Mouse (Mus musculus) liver, embryonic 13.5 days (tissue): ENCODE measurements around the gene Phc2. TPM values are rescaled to one million over a fixed set of nuclear protein-coding genes. Genes with fewer than 3 reads are reported as not detected.

ENCODE experiments used
- ATAC-seq: fragments of 200-750 bp; cut with Nextera tagmentation; 2 replicates; pipeline ENCODE4 v1.8.0; 2017; ENCODE audit warnings: low read depth, mild to moderate bottlenecking, moderate number of reproducible peaks, moderate library complexity
- DNase-seq: peaks from one replicate; pipeline ENCODE4 v3.0.0; 2022
- H3K27ac ChIP-seq: fragments of 300-500 bp; sonication (generic); 2 replicates; pipeline ENCODE4 v1.5.1; 2015; ENCODE audit warnings: moderate library complexity, mild to moderate bottlenecking, inconsistent platforms
- H3K27me3 ChIP-seq: fragments of 300-500 bp; sonication (generic); 2 replicates; pipeline ENCODE4 v1.6.1; 2015; ENCODE audit warnings: mild to moderate bottlenecking, inconsistent platforms
- H3K36me3 ChIP-seq: fragments of 300-500 bp; sonication (generic); 2 replicates; pipeline ENCODE4 v1.6.1; 2015; ENCODE audit warnings: mild to moderate bottlenecking, inconsistent platforms
- H3K4me1 ChIP-seq: fragments of 300-500 bp; sonication (generic); replicated peaks from 2 replicates; pipeline ENCODE4 v1.6.1; 2015; ENCODE audit warnings: inconsistent platforms
- H3K4me2 ChIP-seq: fragments of 300-500 bp; sonication (generic); 2 replicates; pipeline ENCODE4 v1.6.1; 2015; ENCODE audit warnings: inconsistent platforms, mild to moderate bottlenecking, moderate library complexity
- H3K4me3 ChIP-seq: fragments of 300-500 bp; sonication (generic); replicated peaks from 2 replicates; pipeline ENCODE4 v1.5.1; 2015; ENCODE audit warnings: mild to moderate bottlenecking, inconsistent platforms
- H3K9ac ChIP-seq: fragments of 300-500 bp; sonication (generic); 2 replicates; pipeline ENCODE4 v1.6.1; 2015; ENCODE audit warnings: mild to moderate bottlenecking, inconsistent platforms
- H3K9me3 ChIP-seq: fragments of 300-500 bp; sonication (generic); replicated peaks from 2 replicates; pipeline ENCODE4 v1.6.1; 2016; ENCODE audit warnings: inconsistent platforms
- WGBS: fragments of 180-500 bp; shearing (Covaris S2); methylation state at CpG from one replicate; pipeline ENCODE4 v1.1.7; 2015; ENCODE audit not compliant: insufficient replicate concordance; 5-methylcytosine and 5-hydroxymethylcytosine counted together
- polyA plus RNA-seq: library from polyadenylated mRNA; unstranded; fragments of >200 nt; fragmentation: Nextera tagmentation; extraction: Ambion mirVana; gene quantifications from 2 replicates; pipeline ENCODE4 v1.2.1, GENCODE M21; 2015

Phc2 gene
- polyA plus RNA-seq, 1 experiment from 2014 or later, result 12.9 TPM

DNA sequence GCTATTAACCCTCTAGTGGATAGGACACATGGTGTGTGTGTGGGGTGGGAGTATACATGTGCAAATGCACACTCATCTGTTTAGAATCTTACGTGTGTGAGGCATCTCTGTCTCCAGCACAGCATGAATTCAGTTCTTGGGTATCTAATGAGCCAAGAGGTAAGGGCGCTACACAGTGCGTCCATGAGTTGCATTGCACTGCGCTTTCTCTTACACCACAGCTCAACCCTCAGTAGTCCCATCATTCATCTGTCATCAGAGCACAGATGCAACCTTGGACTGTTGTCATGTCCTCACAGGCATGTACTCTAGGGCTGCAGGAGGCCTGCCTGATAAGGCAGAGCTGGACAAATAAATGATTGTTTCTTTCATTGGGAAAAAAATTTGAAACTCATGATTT lies 18.0 kb downstream of the Phc2 start:
- no peak for DNase-seq
- Histone ChIP-seq H3K4me3 (no peak overlapping the region), H3K4me2 (no peak overlapping the region), H3K36me3 (no peaks in the 10 kb centered on the region), H3K9ac (no peak overlapping the region), H3K27me3 (no peaks in the 10 kb centered on the region), H3K4me1 (peaks cover 53% of the 10 kb centered on the region), H3K27ac (no peak overlapping the region), H3K9me3 (no peaks in the 10 kb centered on the region)
- 78% methylated on average over 4 of the region's 4 CpGs for WGBS
- no peak for ATAC-seq

DNA sequence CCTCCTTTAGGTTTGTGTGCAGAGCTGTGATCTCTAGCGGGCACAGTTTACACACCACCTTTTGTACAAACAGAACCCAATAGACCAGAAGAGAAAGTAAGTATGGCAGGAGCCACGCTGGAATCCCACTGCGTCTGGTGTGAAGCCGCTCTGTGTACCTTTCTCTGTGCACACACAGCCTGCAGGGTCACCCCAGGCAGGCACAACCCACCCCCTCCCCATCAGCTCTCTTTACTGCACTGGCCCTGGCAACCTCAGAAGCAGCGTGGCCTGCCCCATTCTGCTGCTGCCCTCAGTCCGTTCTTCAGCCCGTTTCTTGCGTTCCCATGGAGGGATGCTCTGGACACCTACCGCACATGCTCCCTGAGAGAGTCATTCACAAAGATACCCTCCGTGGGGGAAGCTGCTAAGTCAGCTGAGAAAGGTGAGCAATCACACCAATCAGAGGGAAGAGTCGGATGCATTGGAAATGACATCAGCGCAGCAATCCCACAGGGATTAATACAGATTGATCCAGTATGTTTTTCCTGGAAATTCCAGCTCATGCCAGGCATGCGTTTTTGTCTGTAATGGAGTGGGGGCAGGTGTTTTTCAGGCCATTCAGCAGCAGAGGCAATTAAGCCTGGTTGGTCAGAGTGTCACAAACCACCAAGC lies 24.2 kb downstream of the Phc2 start:
- 67% methylated on average over 13 of the region's 13 CpGs for WGBS

DNA sequence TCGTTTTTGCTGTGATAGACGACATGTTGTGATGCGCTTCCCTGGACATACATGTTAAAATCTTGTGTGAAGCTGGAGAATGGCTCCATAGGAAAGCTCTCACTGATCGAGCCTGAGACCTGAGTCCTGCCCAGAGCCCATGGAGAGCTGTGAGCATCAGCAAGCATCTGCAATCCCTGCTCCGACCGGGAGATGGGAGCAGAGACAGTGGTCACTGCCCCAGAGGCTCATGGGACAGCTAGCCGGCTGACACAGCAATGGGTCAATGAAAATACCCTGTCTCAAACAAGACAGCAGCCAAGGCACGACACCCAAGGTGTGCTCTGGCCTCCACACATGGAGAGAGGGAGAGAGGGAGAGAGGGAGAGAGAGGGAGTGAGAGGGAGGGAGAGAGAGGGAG lies 26.6 kb downstream of the Phc2 start:
- 65% methylated on average over 8 of the region's 8 CpGs for WGBS
- ATAC-seq (no peak), DNase-seq (no peak)
- H3K4me2 ChIP-seq, result no peak overlapping the region
- no peaks in the 10 kb centered on the region for H3K27me3 ChIP-seq
- H3K4me1 ChIP-seq, result peaks cover 9% of the 10 kb centered on the region
- H3K4me3 ChIP-seq, result no peak overlapping the region
- no peaks in the 10 kb centered on the region for H3K36me3 ChIP-seq
- no peak overlapping the region for H3K27ac ChIP-seq
- H3K9me3 ChIP-seq, result no peaks in the 10 kb centered on the region
- no peak overlapping the region for H3K9ac ChIP-seq

More for the DNA sequence above, 24.2 kb downstream of the Phc2 start:
- H3K9me3 ChIP-seq, result no peaks in the 10 kb centered on the region
- peak overlapping the region; percentile 16 for H3K4me2 ChIP-seq
- H3K27me3 ChIP-seq, result no peaks in the 10 kb centered on the region
- H3K9ac ChIP-seq, result no peak overlapping the region
- no peak overlapping the region for H3K27ac ChIP-seq
- peaks cover 9% of the 10 kb centered on the region for H3K4me1 ChIP-seq
- no peak for DNase-seq
- no peaks in the 10 kb centered on the region for H3K36me3 ChIP-seq
- peak; percentile 53 for ATAC-seq
- H3K4me3 ChIP-seq, result no peak overlapping the region

GRCm38 (mm10) chr4:128682281-128682680 lies 27.8 kb downstream of the Phc2 start:
- 87% methylated on average over 13 of the region's 13 CpGs for WGBS
- ATAC-seq (no peak), DNase-seq (no peak)
- Histone ChIP-seq H3K9me3 (no peaks in the 10 kb centered on the region), H3K4me2 (no peak overlapping the region), H3K36me3 (no peaks in the 10 kb centered on the region), H3K27ac (no peak overlapping the region), H3K4me1 (peaks cover 9% of the 10 kb centered on the region), H3K27me3 (no peaks in the 10 kb centered on the region), H3K4me3 (no peak overlapping the region), H3K9ac (no peak overlapping the region)

DNA sequence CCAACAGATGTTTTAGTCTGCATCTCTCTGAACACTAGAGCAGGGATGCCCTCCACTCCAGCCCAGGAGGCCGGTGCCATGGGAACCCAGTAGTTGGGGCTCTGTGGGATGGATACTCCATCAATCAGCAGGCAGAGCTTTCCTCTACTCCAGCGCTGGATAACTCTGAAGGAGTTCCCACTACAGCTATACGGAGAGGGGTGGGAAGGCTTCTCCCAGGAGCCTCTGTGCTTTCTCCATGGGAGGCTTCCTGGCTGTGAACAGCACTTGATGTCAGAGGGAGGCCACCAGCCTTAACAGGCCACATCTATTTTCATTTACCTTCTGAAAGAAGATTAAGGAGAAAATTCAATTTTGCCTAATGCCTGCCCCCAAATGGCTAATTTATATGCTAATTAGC lies 29.2 kb downstream of the Phc2 start:
- Histone ChIP-seq H3K27ac (no peak overlapping the region), H3K4me2 (no peak overlapping the region), H3K27me3 (no peaks in the 10 kb centered on the region), H3K4me3 (no peak overlapping the region), H3K36me3 (no peaks in the 10 kb centered on the region), H3K9ac (no peak overlapping the region), H3K4me1 (peaks cover 10% of the 10 kb centered on the region), H3K9me3 (no peaks in the 10 kb centered on the region)
- DNase-seq (no peak), ATAC-seq (no peak)
- 61% methylated on average over 3 of the region's 3 CpGs for WGBS

DNA sequence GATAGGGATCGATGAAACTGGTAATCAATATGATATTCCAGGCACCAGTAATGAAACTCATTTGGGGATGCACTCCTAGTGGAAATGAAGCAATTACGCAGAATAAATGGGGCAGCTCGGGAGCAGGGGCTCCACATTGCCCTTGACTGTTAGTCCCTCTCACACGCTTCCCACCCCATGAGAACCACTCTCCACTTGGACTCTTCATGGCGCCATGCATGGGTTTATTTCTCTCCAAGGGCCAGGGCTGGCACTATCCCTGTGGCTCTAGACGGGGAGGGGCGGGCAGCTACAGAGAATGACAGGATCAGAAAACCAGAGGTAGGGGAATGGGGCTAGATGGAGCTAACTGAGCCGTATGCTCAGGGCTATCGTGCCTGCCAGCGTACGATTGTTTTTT lies 29.6 kb downstream of the Phc2 start:
- Histone ChIP-seq H3K4me2 (no peak overlapping the region), H3K9ac (no peak overlapping the region), H3K36me3 (no peaks in the 10 kb centered on the region), H3K27ac (no peak overlapping the region), H3K4me3 (no peak overlapping the region), H3K4me1 (peaks cover 11% of the 10 kb centered on the region), H3K9me3 (no peaks in the 10 kb centered on the region), H3K27me3 (no peaks in the 10 kb centered on the region)
- 76% methylated on average over 11 of the region's 11 CpGs for WGBS
- no peak for DNase-seq
- no peak for ATAC-seq

- Histone ChIP-seq H3K4me1 (peaks cover 38% of the 10 kb centered on the region), H3K4me3 (no peak overlapping the region), H3K4me2 (0 out of 2 replicates have a peak overlapping the region, but pooled peaks have one; percentile 3), H3K36me3 (no peaks in the 10 kb centered on the region), H3K9ac (no peak overlapping the region), H3K27ac (no peak overlapping the region), H3K27me3 (no peaks in the 10 kb centered on the region), H3K9me3 (no peaks in the 10 kb centered on the region)
- ATAC-seq (peak; percentile 74), DNase-seq (no peak)
- 16% methylated on average over 6 of the region's 6 CpGs for WGBS
Observed at GRCm38 (mm10) chr4:128688513-128688913, 34.0 kb downstream of the Phc2 start.

- Histone ChIP-seq H3K9ac (no peak overlapping the region), H3K27ac (no peak overlapping the region), H3K4me1 (peaks cover 38% of the 10 kb centered on the region), H3K36me3 (no peaks in the 10 kb centered on the region), H3K9me3 (no peaks in the 10 kb centered on the region), H3K27me3 (no peaks in the 10 kb centered on the region), H3K4me2 (peak overlapping the region; percentile 3; the same call in 1 of the 2 replicates), H3K4me3 (no peak overlapping the region)
- DNase-seq, result no peak
- WGBS, result 25% methylated on average over 9 of the region's 9 CpGs
- ATAC-seq, result 0 out of 2 replicates have a peak, but pooled peaks have one; percentile 39
Observed at GRCm38 (mm10) chr4:128688976-128689375, 34.5 kb downstream of the Phc2 start.

DNA sequence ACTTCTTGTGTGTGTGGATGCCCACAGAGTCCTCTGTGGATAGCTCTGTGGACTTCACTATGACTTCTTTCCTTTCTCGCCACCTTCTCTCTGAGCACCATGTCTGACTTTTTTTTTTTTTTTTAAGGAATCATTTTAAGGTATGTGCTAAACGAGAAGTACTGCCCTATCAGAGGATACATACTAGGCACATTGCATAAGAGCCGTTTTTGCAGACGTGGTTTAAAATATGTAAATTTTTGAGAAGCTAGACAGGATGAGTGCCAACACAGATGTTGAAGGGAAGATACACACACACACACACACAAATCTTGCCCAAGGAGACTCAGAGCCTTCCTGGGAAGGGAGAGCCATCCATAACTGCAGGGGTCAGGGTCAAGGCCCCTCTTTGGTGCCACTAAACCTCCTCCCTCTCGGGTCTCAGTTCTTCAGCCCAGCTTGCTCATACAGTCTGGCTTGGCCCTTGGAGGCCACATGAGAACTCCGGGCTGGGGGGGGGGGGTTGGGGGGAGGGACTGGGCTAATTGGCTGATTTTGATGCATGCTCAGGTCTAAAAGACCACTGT lies 35.3 kb downstream of the Phc2 start:
- WGBS, result 28% methylated on average over 6 of the region's 6 CpGs
- Histone ChIP-seq H3K9ac (no peak overlapping the region), H3K27ac (no peak overlapping the region), H3K4me2 (no peak overlapping the region), H3K4me1 (peaks cover 43% of the 10 kb centered on the region), H3K27me3 (no peaks in the 10 kb centered on the region), H3K9me3 (no peaks in the 10 kb centered on the region), H3K36me3 (no peaks in the 10 kb centered on the region), H3K4me3 (no peak overlapping the region)
- DNase-seq (no peak), ATAC-seq (no peak)

DNA sequence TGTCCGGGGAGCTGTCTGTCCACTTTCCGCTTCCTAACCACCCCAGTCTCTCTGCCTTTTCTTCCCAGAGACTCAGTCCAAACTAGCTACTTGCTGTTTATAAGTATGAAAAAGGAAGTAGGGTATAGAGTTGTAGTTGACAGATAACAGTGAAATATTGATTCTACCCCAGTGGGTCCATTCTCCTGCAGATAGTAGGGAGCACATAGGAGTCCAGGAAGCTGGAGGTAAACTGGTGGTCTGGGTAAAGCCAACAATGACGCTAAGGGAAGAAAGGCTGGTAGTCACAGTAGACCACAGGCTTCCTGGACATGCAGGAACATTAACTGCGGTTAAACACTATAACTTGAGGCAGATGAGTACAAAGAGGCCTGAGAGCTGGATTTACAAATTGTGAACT lies 36.7 kb downstream of the Phc2 start:
- Histone ChIP-seq H3K4me3 (no peak overlapping the region), H3K9ac (no peak overlapping the region), H3K27me3 (no peaks in the 10 kb centered on the region), H3K9me3 (no peaks in the 10 kb centered on the region), H3K27ac (no peak overlapping the region), H3K36me3 (no peaks in the 10 kb centered on the region), H3K4me1 (peaks cover 45% of the 10 kb centered on the region), H3K4me2 (no peak overlapping the region)
- 24% methylated on average over 4 of the region's 4 CpGs for WGBS
- DNase-seq (no peak), ATAC-seq (no peak)

DNA sequence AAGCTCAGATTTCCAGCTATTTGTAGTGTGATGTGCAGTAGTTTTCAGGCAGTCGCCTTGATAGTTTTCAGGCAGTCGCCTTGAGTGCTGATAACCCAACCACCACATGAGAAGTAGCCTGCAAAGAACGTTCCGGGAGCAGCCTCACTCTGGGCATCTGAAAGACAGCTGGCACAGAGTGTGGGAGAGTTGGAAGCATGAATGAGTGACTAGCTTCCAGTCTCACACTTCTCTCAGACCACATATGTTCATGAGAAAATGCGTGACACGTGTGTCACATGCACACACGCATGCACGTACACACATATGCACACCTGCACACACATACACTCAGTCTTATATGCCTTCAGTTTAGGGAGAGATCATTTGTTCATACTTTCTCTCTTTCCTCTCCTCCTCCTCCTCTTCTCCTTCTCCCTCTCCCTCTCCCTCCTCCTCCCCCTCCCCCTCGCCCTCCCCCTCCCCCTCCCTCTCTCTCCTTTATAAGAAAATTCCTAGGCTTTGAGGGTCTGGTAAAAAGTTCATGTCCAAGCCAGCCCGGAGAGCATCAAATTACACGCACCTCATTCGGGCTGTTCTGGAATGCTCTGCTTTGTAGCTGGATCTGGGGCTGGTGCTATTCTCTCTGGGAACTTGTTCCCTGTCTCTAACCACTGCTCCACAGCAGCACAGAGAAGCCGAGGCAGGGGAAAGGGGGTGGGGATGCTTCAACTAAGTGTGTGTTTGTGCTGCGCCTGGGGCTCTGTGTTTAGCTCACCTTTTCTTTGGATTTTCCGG lies 37.8 kb downstream of the Phc2 start:
- ATAC-seq, result no peak
- no peak overlapping the region for H3K4me3 ChIP-seq
- no peaks in the 10 kb centered on the region for H3K36me3 ChIP-seq
- H3K9ac ChIP-seq, result no peak overlapping the region
- H3K27ac ChIP-seq, result no peak overlapping the region
- DNase-seq, result no peak
- 57% methylated on average over 14 of the region's 15 CpGs for WGBS
- no peaks in the 10 kb centered on the region for H3K27me3 ChIP-seq
- H3K9me3 ChIP-seq, result no peaks in the 10 kb centered on the region
- H3K4me1 ChIP-seq, result peaks cover 48% of the 10 kb centered on the region
- H3K4me2 ChIP-seq, result no peak overlapping the region
